Mouse (Mus musculus) G1E-ER4 (cell line): ENCODE data around the gene Fam189a2. TPM values are rescaled to one million over a fixed set of nuclear protein-coding genes. Genes with fewer than 3 reads are reported as not detected.

Experiments used
- GATA1 ChIP-seq: IDR thresholded peaks from one replicate; pipeline ENCODE4 v1.8.0; 2012; ENCODE audit warnings: low read length, inconsistent platforms
- polyA plus RNA-seq: library from polyadenylated mRNA; stranded (reverse); fragments of >175 nt; gene quantifications from 2 replicates; pipeline ENCODE4 v1.2.3, GENCODE M21; 2012

Gene Fam189a2
- polyA plus RNA-seq, 1 experiment, result not detected

DNA sequence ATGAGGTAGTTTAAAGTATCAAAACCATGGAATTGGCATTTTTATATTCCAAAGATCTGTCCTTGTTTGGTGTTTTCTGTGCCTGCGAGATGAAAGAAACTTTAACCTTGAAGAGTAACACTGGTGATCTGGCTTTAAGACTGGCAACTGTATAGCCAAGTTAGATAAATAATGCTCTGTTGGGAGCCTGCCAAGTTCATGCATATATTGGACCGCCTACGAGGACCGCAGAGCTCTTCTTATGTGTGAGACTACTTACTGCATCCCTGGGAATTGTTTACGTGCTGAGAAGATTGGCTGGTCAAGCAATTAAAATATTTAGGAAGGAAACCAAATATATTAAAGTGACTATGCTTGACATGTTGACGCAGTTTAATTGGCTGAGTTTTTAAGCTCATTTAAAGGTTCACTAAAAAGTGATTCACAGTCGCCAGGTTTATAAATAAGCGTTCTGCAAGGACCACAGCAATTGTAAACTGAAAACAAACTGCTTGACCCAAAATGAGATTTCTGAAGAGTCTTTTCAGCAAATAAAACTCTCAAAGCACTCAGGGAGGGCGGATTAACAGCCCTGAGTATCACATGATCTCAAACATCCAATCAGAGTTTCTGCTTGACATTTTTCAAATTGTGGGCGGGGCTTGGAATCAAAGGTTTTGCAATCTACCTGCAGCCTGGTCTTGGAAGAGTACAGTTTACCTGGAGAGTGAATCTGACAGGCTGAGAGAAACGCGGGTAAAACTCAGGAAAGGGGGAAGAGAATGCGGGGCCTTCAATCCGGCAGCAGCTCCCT is 8.4 kb upstream of the Fam189a2 start:
- TF ChIP-seq GATA1, result no peak

DNA sequence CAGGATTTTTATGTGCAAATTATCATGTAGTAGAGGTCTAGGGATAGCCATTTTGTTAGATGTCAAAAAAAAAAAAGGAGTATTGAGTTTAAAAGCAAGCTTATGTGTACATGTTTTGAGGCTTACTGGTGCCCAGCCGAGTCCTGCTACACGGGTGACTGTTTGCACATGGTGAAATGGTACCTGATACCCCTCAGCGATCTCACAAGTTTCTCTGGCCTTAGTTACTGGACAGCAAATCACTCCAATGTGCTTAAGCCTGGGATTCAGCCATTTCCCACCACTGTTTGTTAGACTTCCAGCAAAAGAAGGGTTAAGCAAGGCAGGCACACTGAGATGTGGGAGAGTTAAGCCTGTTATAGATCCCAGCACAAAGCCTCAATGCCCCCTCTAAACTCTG is 3.5 kb upstream of the Fam189a2 start:
- TF ChIP-seq GATA1, result no peak

GRCm38 (mm10) chr19:24032654-24033236 is 1.9 kb upstream of the Fam189a2 start:
- no peak for TF ChIP-seq GATA1

GRCm38 (mm10) chr19:24030511-24030870 is 328 bp downstream of the Fam189a2 start:
- TF ChIP-seq GATA1, result no peak

DNA sequence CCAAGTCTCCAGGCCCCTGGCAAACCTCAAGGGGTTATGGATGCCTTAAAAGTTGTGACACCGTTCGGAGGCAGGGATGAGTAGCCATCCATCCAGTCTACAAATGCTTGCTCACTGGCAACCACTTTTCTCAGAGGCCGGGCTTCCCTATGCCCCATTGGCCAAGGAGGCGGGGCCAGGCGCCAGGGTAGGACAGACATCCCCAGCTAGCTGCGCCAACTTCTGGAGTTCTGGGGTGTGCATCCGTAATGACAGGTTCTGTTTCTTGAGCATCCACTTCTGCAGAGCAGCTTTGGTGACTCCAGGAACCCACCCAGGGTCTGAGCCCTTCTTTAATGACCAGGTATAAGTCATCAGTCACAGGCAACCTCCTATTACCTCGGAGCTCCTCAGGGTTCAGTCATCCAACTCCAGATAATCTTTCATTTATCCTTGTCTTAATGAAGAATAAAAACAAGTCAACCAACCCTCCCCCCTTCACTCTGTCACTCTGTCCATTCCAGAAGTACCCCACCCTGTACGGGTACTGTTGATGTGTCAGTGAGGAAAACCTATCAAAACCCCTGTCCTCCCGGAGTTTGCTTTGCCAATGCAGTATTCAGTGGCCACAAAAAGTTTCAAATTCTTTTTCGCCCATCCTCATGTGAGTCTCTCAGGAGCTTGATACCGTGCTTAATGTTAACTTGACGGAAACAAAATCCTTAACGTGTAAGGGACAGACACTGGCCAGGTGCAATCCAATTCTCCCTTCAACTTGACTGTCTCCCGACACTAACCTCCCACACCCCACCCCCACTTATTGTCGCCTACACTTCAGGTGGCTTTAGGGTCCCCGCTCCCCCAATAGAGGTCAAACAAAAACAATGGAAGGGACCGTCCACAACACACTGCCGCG is 956 bp downstream of the Fam189a2 start:
- no peak for TF ChIP-seq GATA1

DNA sequence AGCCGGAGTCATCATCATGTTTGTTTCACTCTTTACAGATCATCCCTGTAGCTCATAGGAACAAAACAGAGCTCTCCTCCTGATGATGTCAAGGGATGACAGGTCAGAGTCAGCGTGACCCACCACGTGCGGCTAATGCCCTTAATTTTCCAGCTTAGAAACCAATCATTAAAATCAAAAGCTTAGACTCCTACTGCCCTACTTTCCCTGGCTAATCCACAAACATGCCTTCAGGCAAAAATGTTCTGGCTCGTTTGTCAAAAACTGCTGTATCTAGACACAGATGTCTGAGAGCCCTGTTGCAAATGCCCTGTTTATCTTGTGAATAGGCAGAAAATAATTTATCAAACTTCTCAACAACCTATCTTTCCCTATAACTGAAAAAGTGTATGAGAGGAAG is 4.9 kb downstream of the Fam189a2 start:
- TF ChIP-seq GATA1, result no peak

- no peak for TF ChIP-seq GATA1
Measured at GRCm38 (mm10) chr19:24024667-24025066, 6.2 kb downstream of the Fam189a2 start.

DNA sequence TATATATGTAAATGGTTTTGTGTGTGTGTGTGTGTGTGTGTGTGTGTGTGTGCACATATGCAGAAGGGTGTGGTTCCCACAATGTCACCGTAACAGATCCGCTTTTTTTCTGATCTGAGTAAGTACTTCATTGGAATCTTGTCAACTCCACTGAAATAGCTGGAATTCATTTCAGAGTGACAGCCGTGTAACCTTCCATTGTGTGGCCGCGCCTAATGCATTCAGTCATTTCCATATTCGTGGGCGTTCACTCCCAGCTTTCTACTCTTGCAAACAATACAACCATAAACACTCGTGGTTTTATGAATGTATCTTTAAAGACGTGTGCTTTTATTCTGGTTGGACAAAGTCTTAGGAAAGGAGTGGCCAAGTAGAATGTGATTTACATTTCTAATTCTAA is 6.7 kb downstream of the Fam189a2 start:
- no peak for TF ChIP-seq GATA1

- TF ChIP-seq GATA1, result no peak
Measured at GRCm38 (mm10) chr19:24023351-24023750, 7.5 kb downstream of the Fam189a2 start.

- no peak for TF ChIP-seq GATA1
Measured at GRCm38 (mm10) chr19:24022771-24023170, 8.0 kb downstream of the Fam189a2 start.

DNA sequence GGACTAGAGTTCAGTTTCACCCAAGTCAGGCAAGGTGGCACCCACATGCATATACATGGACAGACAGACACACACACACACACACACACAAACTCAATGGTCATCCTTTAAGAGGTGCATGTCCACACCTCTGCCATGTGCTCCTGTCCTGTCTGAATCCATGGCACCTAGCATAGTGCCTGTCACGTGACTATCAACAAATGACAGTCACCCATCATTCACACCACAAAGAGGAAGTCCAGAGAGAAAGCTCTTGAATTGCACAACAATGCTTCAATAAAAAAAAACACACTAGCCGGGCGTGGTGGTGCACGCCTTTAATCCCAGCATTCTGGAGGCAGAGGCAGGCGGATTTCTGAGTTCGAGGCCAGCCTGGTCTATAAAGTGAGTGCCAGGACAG is 8.5 kb downstream of the Fam189a2 start:
- no peak for TF ChIP-seq GATA1

GRCm38 (mm10) chr19:24020736-24021135 is 10.1 kb downstream of the Fam189a2 start:
- no peak for TF ChIP-seq GATA1

- TF ChIP-seq GATA1, result no peak
Measured at GRCm38 (mm10) chr19:24019609-24020008, 11.2 kb downstream of the Fam189a2 start.

GRCm38 (mm10) chr19:24018396-24018795 is 12.4 kb downstream of the Fam189a2 start:
- TF ChIP-seq GATA1, result no peak

- no peak for TF ChIP-seq GATA1
Measured at GRCm38 (mm10) chr19:24017892-24018291, 12.9 kb downstream of the Fam189a2 start.

DNA sequence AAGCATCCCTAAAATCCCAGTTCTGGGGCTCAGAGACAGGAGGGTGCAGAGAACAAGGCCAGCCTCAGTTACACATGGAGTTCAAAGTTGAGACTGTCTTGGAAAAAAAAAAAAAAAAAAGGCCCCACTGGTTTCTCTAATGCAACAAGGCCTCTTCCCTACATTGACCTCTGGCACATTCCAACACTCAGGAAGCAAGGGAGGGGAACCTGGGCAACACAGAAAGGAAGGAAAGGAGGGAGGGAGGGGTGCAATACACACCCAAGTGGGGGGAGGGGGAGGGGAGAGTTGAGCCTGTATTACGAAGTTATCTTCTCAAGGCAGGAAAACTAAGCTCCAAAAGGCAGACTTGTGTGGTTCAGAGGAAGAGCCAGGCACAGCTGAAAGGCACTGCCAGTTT is 13.4 kb downstream of the Fam189a2 start:
- TF ChIP-seq GATA1, result no peak
